Comparison of ENCODE assay signal across 15 mouse cellular contexts in genomic region chr4:148149540-148149939, GRCm38 (mm10). TPM values are rescaled to one million over a fixed set of nuclear protein-coding genes. Genes with fewer than 3 reads are reported as not detected.
DNase-seq lines count a peak whose midpoint lies in the region; ATAC-seq and TF ChIP-seq lines count a peak whose summit lies in the region.
"Had no signal": no experiment of that assay in that cellular context is flagged by ENCODE, and none has a peak within 500 bp of the region (broad histone marks: within the 10 kb centered on the region; RNA-seq: fewer than 3 reads in every experiment).

No protein-coding gene starts in this region.

- H3K36me3 ChIP-seq in E14TG2a.4 (ENCODE audit: insufficient read depth, low read length), result peaks cover 65% of the 10 kb centered on the region
- H3K36me3 ChIP-seq in limb, embryonic 12.5 days, result peaks cover 53% of the 10 kb centered on the region
- peaks cover 3% of the 10 kb centered on the region; the same call in 1 of the 2 replicates for H3K36me3 ChIP-seq in intestine, embryonic 16.5 days (ENCODE audit: control insufficient read depth, insufficient read depth, low read length)

- peak overlapping the region; percentile 70 for H3K27ac ChIP-seq in limb, embryonic 12.5 days
- no peak overlapping the region for H3K27ac ChIP-seq in intestine, embryonic 16.5 days (ENCODE audit: low read length)
- H3K27ac ChIP-seq: embryonic facial prominence, embryonic 13.5 days; forebrain, embryonic 15.5 days had no signal

- H3K4me2 ChIP-seq in limb, embryonic 12.5 days, result peak overlapping the region; percentile 21; the same call in 1 of the 2 replicates
- H3K4me2 ChIP-seq in intestine, embryonic 16.5 days (ENCODE audit: low read depth, low read length), result no peak overlapping the region
- H3K4me2 ChIP-seq: forebrain, embryonic 15.5 days had no signal

- WGBS in limb, embryonic 12.5 days, result 49% methylated on average over 12 of the region's 12 CpGs
- WGBS in intestine, embryonic 16.5 days, result 59% methylated on average over 12 of the region's 12 CpGs

- peak overlapping the region; percentile 81 for H3K4me3 ChIP-seq in E14TG2a.4 (replicated peaks; ENCODE audit: low read length)
- no peak overlapping the region for H3K4me3 ChIP-seq in limb, embryonic 12.5 days (replicated peaks)
- no peak overlapping the region for H3K4me3 ChIP-seq in intestine, embryonic 16.5 days (ENCODE audit: low read length)
- H3K4me3 ChIP-seq: embryonic facial prominence, embryonic 13.5 days; forebrain, embryonic 15.5 days had no signal

- ATAC-seq in limb, embryonic 12.5 days (ENCODE audit: insufficient number of reproducible peaks, insufficient read depth, low FRiP score, low TSS enrichment, low read depth), result no peak
- ATAC-seq in intestine, embryonic 16.5 days, result no peak
- ATAC-seq: forebrain, embryonic 15.5 days had no signal

- no peak for TF ChIP-seq CTCF in E14TG2a.4 (conservative IDR thresholded peaks at IDR 0.05; ENCODE audit: low read length)

- peaks cover 71% of the 10 kb centered on the region for H3K4me1 ChIP-seq in E14TG2a.4 (replicated peaks; ENCODE audit: low read depth, low read length)
- H3K4me1 ChIP-seq in limb, embryonic 12.5 days (replicated peaks), result peaks cover 21% of the 10 kb centered on the region
- peaks cover 4% of the 10 kb centered on the region; the same call in 1 of the 2 replicates for H3K4me1 ChIP-seq in intestine, embryonic 16.5 days (ENCODE audit: control insufficient read depth, insufficient read depth, low read length)

- H3K27me3 ChIP-seq in E14TG2a.4 (ENCODE audit: insufficient read depth, low read length), result no peaks in the 10 kb centered on the region
- no peaks in the 10 kb centered on the region for H3K27me3 ChIP-seq in limb, embryonic 12.5 days
- no peaks in the 10 kb centered on the region for H3K27me3 ChIP-seq in intestine, embryonic 16.5 days (replicated peaks; ENCODE audit: control insufficient read depth, insufficient read depth, low read length)
- H3K27me3 ChIP-seq: embryonic facial prominence, embryonic 13.5 days; forebrain, embryonic 15.5 days had no signal

- no peak overlapping the region for H3K9ac ChIP-seq in limb, embryonic 12.5 days (replicated peaks)
- H3K9ac ChIP-seq in intestine, embryonic 16.5 days (ENCODE audit: low read depth, low read length), result no peak overlapping the region
- H3K9ac ChIP-seq: embryonic facial prominence, embryonic 13.5 days; forebrain, embryonic 15.5 days had no signal

- DNase-seq in embryo, embryonic 11 days, result peak; percentile 22
- DNase-seq in embryo, embryonic 10 days (ENCODE audit: low spot score), result no peak
- DNase-seq in kidney, adult 11 months, result peak; percentile 31
- no peak for DNase-seq in kidney, adult 9 months
- no peak for DNase-seq in adrenal gland, postnatal 10 days
- DNase-seq: gastrocnemius, postnatal 14 days; layer of hippocampus, postnatal 36 days; thymus, adult 2 months had no signal

- H3K9me3 ChIP-seq in E14TG2a.4 (ENCODE audit: low read length), result no peaks in the 10 kb centered on the region
- no peaks in the 10 kb centered on the region for H3K9me3 ChIP-seq in limb, embryonic 12.5 days
- no peaks in the 10 kb centered on the region for H3K9me3 ChIP-seq in intestine, embryonic 16.5 days (ENCODE audit: control insufficient read depth, low read length)
- H3K9me3 ChIP-seq: embryonic facial prominence, embryonic 13.5 days; forebrain, embryonic 15.5 days had no signal

RNA-seq across cellular contexts. Expression of gene Fbxo6, which starts 2.4 kb away (rescaled TPM):
- 11.8 and 11.9 TPM in 2 replicates for polyA plus RNA-seq in limb, embryonic 12.5 days (2016; fragmentation: Nextera tagmentation; extraction: Ambion mirVana)
- polyA plus RNA-seq in intestine, embryonic 16.5 days (2015; fragmentation: Nextera tagmentation; extraction: Ambion mirVana), result 22.7 and 23.8 TPM in 2 replicates
- total RNA-seq in adrenal gland, postnatal 10 days (2021), result 10 to 100 TPM; 30.4 to 31.3 TPM

RNA-seq across cellular contexts. Expression of gene Fbxo44, which starts 10.7 kb away (rescaled TPM):
- 17.5 and 18.7 TPM in 2 replicates for polyA plus RNA-seq in limb, embryonic 12.5 days (2016; fragmentation: Nextera tagmentation; extraction: Ambion mirVana)
- polyA plus RNA-seq in intestine, embryonic 16.5 days (2015; fragmentation: Nextera tagmentation; extraction: Ambion mirVana), result 6.8 and 7.3 TPM in 2 replicates
- total RNA-seq in adrenal gland, postnatal 10 days (2021), result 1 to 10 TPM; 7.1 to 7.2 TPM

RNA-seq across cellular contexts. Expression of gene Fbxo2, which starts 10.9 kb away (rescaled TPM):
- 2.5 and 3.3 TPM in 2 replicates for polyA plus RNA-seq in limb, embryonic 12.5 days (2016; fragmentation: Nextera tagmentation; extraction: Ambion mirVana)
- polyA plus RNA-seq in intestine, embryonic 16.5 days (2015; fragmentation: Nextera tagmentation; extraction: Ambion mirVana), result 0.34 and 0.64 TPM in 2 replicates
- total RNA-seq in adrenal gland, postnatal 10 days (2021), result 1 to 10 TPM; 2.3 to 3.3 TPM
- total RNA-seq: gastrocnemius, postnatal 14 days; hematopoietic stem cell, adult 5-6 weeks; megakaryocyte, adult 5-6 weeks had no signal

RNA-seq across cellular contexts. Expression of gene Draxin, which starts 19.0 kb away (rescaled TPM):
- polyA plus RNA-seq in limb, embryonic 12.5 days (2016; fragmentation: Nextera tagmentation; extraction: Ambion mirVana), result 1.8 and 1.9 TPM in 2 replicates
- 0.06 and 0.07 TPM in 2 replicates for polyA plus RNA-seq in intestine, embryonic 16.5 days (2015; fragmentation: Nextera tagmentation; extraction: Ambion mirVana)
- total RNA-seq in adrenal gland, postnatal 10 days (2021), result under 1 TPM; 0.18 to 0.27 TPM
- total RNA-seq: hematopoietic stem cell, adult 5-6 weeks; megakaryocyte, adult 5-6 weeks had no signal

RNA-seq across cellular contexts. Expression of gene Mad2l2, which starts 19.4 kb away (rescaled TPM):
- polyA plus RNA-seq in limb, embryonic 12.5 days (2016; fragmentation: Nextera tagmentation; extraction: Ambion mirVana), result 104 and 107 TPM in 2 replicates
- polyA plus RNA-seq in intestine, embryonic 16.5 days (2015; fragmentation: Nextera tagmentation; extraction: Ambion mirVana), result 29.3 and 30.1 TPM in 2 replicates
- total RNA-seq in adrenal gland, postnatal 10 days (2021), result 10 to 100 TPM; 22.3 to 23.9 TPM

Comparison
In these comparisons a context has a peak if more than half of its experiments do, and no peak if none do; other contexts are left out.
1. DNase-seq: peak in embryo, embryonic 11 days (single experiment) and kidney, adult 11 months (single experiment); none in embryo, embryonic 10 days (single experiment), kidney, adult 9 months (single experiment) and adrenal gland, postnatal 10 days (single experiment).